Mouse (Mus musculus) adrenal gland, adult 8-10 months (tissue): ENCODE results near the gene Oosp3. TPM values are rescaled to one million over a fixed set of nuclear protein-coding genes. Genes with fewer than 3 reads are reported as not detected.

Source experiments
- DNase-seq: peaks from one replicate; pipeline ENCODE4 v3.0.0; 2022
- total RNA-seq, 4 experiments: library from RNA; stranded (reverse); gene quantifications; 2 replicates each; pipeline ENCODE4 v1.2.4; 2022

Oosp3 gene
- total RNA-seq, result not detected

DNA sequence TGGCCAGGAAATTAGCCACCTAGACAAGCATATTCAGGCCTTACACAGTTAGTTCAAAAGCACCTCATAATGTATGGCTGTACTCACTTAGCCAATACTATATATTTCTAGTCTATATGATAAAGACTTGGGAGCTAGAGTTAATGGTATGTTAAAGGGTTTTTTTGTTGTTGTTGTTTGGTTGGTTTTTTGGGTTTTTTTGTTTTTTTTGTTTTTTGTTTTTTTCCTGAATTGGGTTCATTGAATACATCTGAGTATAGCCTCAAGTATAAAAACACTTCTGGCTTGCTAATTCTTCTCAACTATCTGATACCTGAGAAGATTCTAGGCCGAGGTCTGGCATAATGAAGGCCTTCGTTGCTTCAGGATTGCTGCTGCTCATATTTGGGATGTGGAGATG, at the start of gene Oosp3:
Gene Oosp3, plus strand, starts transcription at position 301 of the 400 bp plus-strand sequence.
- DNase-seq, result no peak

DNA sequence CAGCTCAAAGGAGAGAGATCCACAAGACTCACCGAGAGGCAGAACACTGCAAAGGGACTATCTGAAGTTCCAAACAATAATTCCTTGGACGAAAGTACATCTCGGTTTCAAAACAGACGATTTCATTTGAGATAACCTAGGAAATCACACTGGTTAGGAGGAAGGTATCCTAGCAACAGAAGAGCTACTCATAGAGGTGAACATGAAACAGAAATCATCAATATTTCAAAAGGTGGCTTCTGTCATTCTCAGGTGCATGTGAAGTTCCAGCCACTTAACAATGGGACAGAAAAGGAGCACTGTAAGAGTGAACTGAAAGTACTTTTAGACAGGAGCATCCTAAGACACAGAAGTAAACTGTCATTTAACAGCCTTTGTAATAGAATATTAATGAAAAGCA, 47.3 kb upstream of the Oosp3 start:
- no peak for DNase-seq

DNA sequence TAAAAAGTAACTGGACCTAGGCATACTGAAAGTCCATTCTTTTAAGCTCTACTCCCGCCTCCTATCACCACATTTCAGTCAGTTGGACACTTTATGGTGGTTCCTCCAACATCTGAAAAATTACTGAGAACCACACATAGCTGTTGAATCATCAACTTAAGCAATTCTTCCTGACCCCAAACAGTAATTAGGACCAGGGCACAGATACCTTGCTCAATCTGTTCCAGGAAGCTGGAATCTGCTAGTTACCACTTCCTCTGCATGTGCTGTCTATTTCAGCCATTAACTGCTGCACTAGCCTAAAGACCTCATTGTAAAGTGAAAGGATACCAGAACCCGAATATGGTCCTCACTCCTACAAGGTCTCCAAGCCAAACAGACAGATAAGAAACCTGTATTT, 37.7 kb upstream of the Oosp3 start:
- no peak for DNase-seq

DNA sequence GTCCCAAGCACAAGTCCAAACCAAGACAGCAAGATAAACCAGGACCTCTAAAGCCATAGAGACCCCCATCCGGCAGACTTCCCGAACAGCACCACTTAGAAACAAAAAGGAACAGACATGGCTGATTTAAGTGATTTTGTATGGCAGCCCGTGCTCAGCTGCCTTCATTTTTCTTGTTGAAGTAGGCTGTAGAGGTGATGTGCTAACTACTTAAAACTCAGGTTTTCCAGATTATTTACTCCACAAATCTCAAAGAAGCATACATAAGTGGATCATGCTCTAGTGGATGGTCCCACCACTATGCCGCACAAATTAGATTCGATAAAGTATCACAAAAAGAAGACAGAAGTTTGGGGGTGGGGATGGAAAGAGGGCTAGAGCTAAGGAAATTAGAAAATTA, 36.4 kb upstream of the Oosp3 start, which contains the start of gene Oosp2:
Gene Oosp2, minus strand, starts transcription at position 101 of the 400 bp plus-strand sequence.
- DNase-seq, result no peak

DNA sequence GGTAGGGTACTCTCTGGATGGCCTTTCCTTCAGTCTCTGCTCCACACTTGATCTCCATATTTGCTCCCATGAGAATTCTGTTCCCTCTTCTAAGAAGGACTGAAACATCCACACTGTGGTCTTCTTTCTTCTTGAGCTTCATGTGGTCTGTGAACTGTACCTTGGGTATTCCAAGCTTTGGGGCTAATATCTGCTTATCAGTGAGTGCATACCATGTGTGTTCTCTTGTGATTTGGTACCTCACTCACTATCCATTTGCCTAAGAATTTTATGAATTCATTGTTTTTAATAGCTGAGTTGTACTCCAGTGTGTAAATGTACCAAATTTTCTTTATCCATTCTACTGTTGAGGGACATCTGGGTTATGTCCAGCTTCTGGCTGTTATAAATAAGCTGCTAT, 35.3 kb upstream of the Oosp3 start:
- no peak for DNase-seq

DNA sequence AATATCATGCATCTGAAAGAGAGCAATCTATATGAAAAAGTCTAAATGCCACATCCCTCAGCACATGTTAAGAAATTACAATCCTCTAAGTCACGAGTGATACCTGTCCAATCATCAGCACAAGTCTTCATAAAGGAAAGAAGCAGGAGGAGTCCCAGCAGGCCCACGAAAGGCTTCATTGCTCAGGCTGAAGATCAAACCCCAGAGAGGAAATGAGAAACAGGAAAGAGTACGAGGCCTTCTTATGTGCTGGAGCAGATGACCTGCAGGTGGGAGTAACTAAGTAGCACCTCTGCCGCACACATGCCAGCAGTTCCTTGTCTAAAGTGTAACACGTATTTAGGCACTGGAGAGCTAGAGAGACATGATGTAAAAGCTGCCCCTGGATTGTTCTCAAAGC, 6.0 kb upstream of the Oosp3 start, which contains the start of gene Oosp1:
Gene Oosp1, minus strand, starts transcription at position 312 of the 400 bp plus-strand sequence.
- DNase-seq, result no peak

DNA sequence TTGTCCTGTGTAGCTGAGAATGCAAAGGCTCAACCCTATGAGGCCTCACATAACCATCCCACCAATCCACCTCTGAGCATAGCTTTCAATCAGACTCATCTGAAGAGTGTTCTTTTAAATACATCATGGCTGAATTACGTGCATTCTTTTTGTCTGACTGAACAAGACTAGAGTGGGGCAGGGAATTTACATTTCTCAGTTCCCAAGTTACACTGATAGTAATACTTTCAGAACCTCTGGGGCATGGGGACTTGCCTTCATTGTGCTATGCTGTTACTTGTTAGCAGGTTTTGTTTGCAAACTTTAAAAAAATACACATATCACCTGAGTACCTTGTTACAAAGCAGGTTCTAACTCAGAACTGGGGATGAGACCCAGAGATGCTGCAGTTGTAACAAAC, 5.4 kb upstream of the Oosp3 start:
- DNase-seq, result no peak

DNA sequence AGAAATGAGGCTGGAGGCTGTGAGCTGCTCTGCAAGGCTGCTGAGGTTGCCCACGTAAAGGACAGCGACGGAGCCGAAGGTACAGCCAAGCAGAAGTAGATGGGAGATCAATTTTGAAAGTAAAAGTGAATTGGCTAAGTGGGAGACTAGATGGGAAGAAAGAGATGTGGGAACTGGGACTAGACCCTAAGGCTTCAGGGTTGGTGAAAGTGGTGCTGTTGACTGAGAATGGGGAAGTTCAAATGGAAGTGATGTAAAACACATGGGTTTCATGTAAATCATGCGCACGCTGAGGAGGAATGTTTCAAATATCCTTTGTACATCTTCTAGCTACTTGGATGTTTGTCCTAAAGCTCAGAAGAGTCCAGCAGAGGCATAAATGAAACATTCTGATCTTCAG, 1.5 kb downstream of the Oosp3 start:
- no peak for DNase-seq

DNA sequence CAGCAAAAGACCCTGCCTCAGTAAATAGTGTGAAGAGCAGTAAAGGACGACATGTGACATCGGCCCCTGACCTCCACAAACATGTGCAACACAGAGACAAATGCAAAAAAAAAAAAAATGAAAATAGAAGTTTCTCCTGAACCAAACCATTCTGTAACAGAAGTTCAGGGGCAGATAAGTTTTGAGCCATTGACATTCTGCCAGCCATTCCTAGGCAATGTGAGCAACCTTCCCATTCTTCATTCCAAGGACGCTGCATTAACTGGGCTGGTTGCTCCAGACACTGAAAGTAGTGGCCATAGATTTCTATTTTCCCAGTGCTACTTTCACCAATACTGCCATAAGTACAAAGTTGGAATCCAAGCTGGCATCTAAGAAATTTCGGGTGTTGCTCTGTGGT, 15.6 kb downstream of the Oosp3 start:
- DNase-seq, result peak; percentile 54

DNA sequence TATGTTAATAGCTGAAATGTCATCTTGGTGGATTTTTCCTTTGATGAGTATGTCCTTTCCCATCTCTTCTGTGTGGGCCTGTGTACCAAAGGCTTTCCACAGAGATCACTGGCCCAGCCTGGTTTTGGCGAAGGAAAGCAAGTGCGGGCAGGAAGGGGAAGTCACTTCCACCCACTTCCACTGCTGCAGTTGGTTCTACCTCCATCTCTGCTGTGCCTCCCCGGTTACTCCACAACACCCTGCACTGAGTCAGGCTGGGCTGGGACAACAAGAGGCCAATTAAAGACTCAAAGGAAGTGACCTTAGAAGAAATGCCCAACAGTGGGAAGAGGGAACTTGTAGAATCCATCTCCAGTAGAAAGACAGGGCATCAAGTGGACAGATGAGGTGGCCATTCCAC, 23.2 kb downstream of the Oosp3 start:
- DNase-seq, result no peak

DNA sequence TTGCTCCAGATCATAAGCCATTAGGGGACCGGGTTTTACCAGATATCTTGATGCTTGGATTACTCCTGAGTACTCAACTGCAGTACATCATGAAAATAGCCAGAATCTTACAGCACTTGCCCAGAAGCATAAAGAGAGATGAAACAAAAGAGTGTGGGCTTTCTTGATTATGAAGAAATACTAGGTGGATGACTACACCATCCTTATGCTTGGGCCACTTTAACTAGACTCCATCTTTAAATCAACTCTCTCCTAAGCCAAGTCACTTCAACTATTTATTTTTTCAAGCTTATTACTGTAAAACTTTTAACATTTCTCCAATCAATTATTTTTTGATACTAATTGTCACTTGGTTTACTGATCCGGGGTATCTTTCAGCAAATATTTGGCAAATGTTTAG, 27.0 kb downstream of the Oosp3 start:
- no peak for DNase-seq

DNA sequence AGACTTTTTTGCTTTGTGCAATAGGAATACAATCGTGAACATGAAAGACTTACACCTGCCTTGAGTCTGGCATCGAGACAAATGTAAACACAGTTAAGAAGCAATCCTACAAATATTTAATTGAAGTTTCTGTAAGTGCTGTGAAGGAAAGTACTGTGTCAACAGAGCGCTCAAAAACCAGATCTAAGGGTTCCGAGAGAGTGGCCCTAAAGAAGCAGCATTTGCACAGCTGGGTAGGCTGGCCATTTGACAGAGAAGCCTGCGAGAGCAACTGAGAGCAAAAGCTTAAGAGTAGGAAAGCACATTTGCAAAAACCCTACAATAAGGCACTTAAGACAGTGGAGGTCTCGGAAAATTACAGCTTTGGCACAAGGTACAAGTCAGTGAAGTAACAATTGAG, 27.4 kb downstream of the Oosp3 start:
- DNase-seq, result no peak

DNA sequence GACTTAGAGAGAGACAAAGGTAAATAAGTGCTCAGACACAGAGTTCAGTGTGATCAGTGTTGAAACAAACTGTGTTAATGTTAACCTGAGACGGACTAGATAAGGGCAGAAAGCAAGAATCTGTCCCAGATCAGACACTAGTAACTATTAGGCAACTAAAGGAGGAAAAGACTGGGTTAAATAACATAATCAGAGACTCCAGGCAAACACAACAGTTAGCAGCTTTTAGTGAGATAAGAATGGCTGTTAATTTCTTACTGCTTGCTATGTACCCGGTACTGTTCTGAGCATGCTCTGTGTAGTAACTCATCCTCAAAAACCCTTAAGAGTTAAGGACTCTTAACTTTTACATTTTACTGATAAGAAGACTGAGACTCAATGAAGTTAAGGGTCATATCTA, 29.1 kb downstream of the Oosp3 start:
- DNase-seq, result no peak

DNA sequence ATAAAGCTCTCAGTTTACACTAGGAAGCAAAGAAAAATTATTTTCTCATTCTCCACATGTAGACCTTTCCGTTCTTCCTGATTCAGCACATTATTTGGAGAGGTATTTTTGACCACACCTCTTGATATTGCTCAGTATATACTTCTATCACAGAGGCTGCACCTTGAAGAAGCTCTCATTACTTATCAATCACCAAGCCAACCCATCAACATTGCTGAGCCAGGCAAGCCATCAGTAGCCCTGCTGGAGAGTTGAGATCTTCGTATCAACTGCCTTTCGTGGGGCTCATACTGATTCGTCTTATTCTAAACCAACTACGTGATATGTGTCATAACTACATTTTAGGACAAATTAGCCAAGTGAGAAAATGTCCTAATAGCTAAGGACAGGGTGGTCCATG, 30.4 kb downstream of the Oosp3 start:
- DNase-seq, result no peak

DNA sequence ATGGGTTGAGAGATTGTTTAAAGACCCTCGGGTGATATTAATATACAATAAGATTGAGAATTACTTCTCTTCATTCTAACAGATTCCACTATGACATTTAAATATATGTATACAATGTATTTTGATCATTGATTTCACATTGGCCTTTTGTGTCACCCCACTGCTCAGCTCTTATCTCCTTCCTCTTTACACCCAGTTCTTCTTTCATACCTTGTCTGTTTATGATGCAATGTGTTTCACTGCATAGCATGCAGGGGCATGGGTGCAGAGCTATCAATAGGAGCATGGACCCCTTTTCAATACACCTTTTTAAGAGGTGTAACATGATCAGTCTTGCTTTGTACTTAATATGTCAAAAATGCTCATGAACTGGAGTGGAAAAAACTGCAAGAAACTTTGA, 33.4 kb downstream of the Oosp3 start:
- no peak for DNase-seq

DNA sequence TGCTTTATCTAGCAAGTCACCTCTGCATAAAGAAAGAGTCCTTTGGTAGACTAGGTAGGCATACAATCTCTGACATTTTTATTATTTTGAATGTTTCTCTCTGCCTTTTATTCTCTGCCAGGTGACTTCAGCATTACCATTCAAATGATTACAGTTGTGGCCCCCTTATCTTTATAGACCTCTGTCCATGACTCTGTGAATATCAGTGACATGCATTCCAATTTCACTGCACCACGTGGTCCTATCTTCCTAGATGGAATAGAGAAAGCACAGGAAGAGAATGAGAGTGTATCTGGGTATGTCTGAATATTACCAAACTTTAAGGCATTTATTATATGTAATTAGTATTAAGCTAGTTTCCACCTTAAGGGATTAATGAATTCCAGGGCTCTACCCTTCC, 39.6 kb downstream of the Oosp3 start:
- no peak for DNase-seq

DNA sequence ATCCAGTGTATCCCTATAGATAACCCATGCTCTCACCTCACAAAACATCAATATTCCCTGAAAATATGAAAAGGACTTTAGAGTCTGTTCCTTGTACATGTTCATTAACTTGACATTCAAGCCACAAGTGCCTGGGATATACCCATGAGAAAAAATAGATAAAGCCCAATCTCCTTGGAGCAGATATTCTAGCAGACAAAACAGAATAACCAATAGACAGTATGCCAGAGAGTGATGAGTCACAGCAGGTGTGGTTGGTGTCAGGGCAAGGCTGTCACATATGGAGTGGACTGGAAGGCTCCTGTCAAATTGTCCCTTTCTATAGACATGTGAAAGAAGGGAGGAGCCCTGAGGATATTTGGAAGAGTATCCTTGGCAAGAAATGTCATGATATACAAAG, 48.8 kb downstream of the Oosp3 start:
- DNase-seq, result no peak

DNA sequence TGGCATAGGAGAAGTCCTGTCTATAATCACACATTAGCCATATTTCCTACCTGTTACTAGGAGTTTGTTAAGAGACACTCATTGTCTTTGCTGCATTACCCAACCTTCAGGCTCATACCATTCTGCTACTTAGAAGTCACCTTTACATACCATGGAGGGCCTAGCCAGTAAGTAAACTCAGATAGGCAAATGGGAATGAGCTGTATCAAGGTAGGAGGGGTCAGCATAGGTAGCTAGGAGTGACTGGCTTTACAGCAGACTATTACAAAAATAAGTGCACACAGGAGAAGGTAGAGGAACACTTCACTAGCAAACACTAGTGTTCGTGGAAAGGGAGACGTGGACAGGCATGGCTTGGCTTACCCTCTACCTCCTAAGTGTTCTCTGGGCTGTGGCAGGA, 50.4 kb downstream of the Oosp3 start, which contains the start of gene Gif:
Gene Gif, plus strand, starts transcription at position 257 of the 400 bp plus-strand sequence.
- no peak for DNase-seq

Other genes with a start within 250 kb of the Oosp3 start
- 10 to 100 TPM; 10.3 to 18.6 (median 17.5) TPM for gene Ms4a6c, start 227.7 kb upstream of the Oosp3 start, total RNA-seq
- under 1 TPM; 0.22 to 0.89 (median 0.35) TPM for gene Gm8369, start 211.1 kb upstream of the Oosp3 start, total RNA-seq
- 10 to 100 TPM in 2 of 4 experiments, 1 to 10 TPM in 2; 6.8 to 11.0 (median 9.6) TPM for gene Ms4a6b, start 180.5 kb upstream of the Oosp3 start, total RNA-seq
- gene Ms4a4d, start 160.3 kb upstream of the Oosp3 start, total RNA-seq, result 1 to 10 TPM; 1.8 to 3.3 (median 2.3) TPM
- gene Ms4a6d, start 92.2 kb upstream of the Oosp3 start, total RNA-seq, result 10 to 100 TPM in 1 of 4 experiments, 1 to 10 TPM in 3; 6.9 to 10.1 (median 8.8) TPM
- under 1 TPM in 1 of 4 experiments, not detected in 3; 0.52 TPM for gene Ms4a2, start 73.3 kb upstream of the Oosp3 start, total RNA-seq
- not detected for gene Ms4a3, start 56.2 kb upstream of the Oosp3 start, total RNA-seq
- under 1 TPM in 1 of 4 experiments, not detected in 3; 0.84 TPM for gene Oosp2, start 36.5 kb upstream of the Oosp3 start, total RNA-seq
- 1 to 10 TPM in 2 of 4 experiments, not detected in 2; 5.4 to 5.5 TPM for gene Oosp1, start 5.9 kb upstream of the Oosp3 start, total RNA-seq
- gene Gif, start 50.5 kb downstream of the Oosp3 start, total RNA-seq, result not detected
- 10 to 100 TPM; 68.1 to 71.4 (median 68.8) TPM for gene Mrpl16, start 73.3 kb downstream of the Oosp3 start, total RNA-seq
- gene Stx3, start 122.3 kb downstream of the Oosp3 start, total RNA-seq, result 10 to 100 TPM; 10.4 to 18.8 (median 14.2) TPM
- gene Olfr1417, start 142.2 kb downstream of the Oosp3 start, total RNA-seq, result not detected
- not detected for gene Olfr1418, start 164.0 kb downstream of the Oosp3 start, total RNA-seq
- not detected for gene Olfr1419, start 178.1 kb downstream of the Oosp3 start, total RNA-seq
- not detected for gene Olfr1420, start 189.5 kb downstream of the Oosp3 start, total RNA-seq
- gene Patl1, start 215.3 kb downstream of the Oosp3 start, total RNA-seq, result 10 to 100 TPM; 23.1 to 28.0 (median 25.6) TPM